ENCODE assay signal across 8 mouse cellular contexts in genomic region chr6:51208660-51209396, GRCm38 (mm10).
DNase-seq lines count a peak whose midpoint lies in the region; ATAC-seq lines count a peak whose summit lies in the region.

No protein-coding gene starts in this region.

- peaks cover 36% of the 10 kb centered on the region for H3K27me3 ChIP-seq in liver, embryonic 12.5 days (replicated peaks)
- H3K27me3 ChIP-seq in embryonic facial prominence, embryonic 14.5 days (replicated peaks; ENCODE audit: control insufficient read depth, insufficient read depth, low read length) = peaks cover 21% of the 10 kb centered on the region
- H3K27me3 ChIP-seq in hindbrain, embryonic 15.5 days = no peaks in the 10 kb centered on the region

- H3K4me3 ChIP-seq in liver, embryonic 12.5 days = no peak overlapping the region
- H3K4me3 ChIP-seq in embryonic facial prominence, embryonic 14.5 days (ENCODE audit: low read depth, low read length) = no peak overlapping the region
- no peak overlapping the region for H3K4me3 ChIP-seq in hindbrain, embryonic 15.5 days

- H3K36me3 ChIP-seq in liver, embryonic 12.5 days = no peaks in the 10 kb centered on the region
- H3K36me3 ChIP-seq in embryonic facial prominence, embryonic 14.5 days (ENCODE audit: control insufficient read depth, insufficient read depth, low read length) = no peaks in the 10 kb centered on the region
- H3K36me3 ChIP-seq in hindbrain, embryonic 15.5 days = no peaks in the 10 kb centered on the region

- H3K27ac ChIP-seq in liver, embryonic 12.5 days = no peak overlapping the region
- H3K27ac ChIP-seq in embryonic facial prominence, embryonic 14.5 days (replicated peaks; ENCODE audit: low read depth, low read length) = no peak overlapping the region
- H3K27ac ChIP-seq in hindbrain, embryonic 15.5 days (replicated peaks) = peak overlapping the region; percentile 67

- H3K9ac ChIP-seq in liver, embryonic 12.5 days = no peak overlapping the region
- no peak overlapping the region for H3K9ac ChIP-seq in embryonic facial prominence, embryonic 14.5 days (ENCODE audit: low read depth, low read length)
- no peak overlapping the region for H3K9ac ChIP-seq in hindbrain, embryonic 15.5 days

- no peaks in the 10 kb centered on the region for H3K9me3 ChIP-seq in liver, embryonic 12.5 days (replicated peaks)
- H3K9me3 ChIP-seq in embryonic facial prominence, embryonic 14.5 days (ENCODE audit: control insufficient read depth, low read length) = no peaks in the 10 kb centered on the region
- no peaks in the 10 kb centered on the region for H3K9me3 ChIP-seq in hindbrain, embryonic 15.5 days

- no peak for ATAC-seq in liver, embryonic 12.5 days
- no peak for ATAC-seq in embryonic facial prominence, embryonic 14.5 days (ENCODE audit: low read depth)
- ATAC-seq in hindbrain, embryonic 15.5 days (ENCODE audit: low FRiP score, low read depth) = peak; percentile 74

- 3% methylated on average over 6 of the region's 6 CpGs for WGBS in liver, embryonic 12.5 days (ENCODE audit: insufficient replicate concordance)
- WGBS in embryonic facial prominence, embryonic 14.5 days = 2% methylated on average over 6 of the region's 6 CpGs
- WGBS in hindbrain, embryonic 15.5 days = 1% methylated on average over 6 of the region's 6 CpGs

- peaks cover 9% of the 10 kb centered on the region for H3K4me1 ChIP-seq in liver, embryonic 12.5 days
- H3K4me1 ChIP-seq in embryonic facial prominence, embryonic 14.5 days (ENCODE audit: control insufficient read depth, insufficient read depth, low read length) = peaks cover 18% of the 10 kb centered on the region
- H3K4me1 ChIP-seq in hindbrain, embryonic 15.5 days (replicated peaks) = peaks cover 25% of the 10 kb centered on the region

- H3K4me2 ChIP-seq in liver, embryonic 12.5 days = no peak overlapping the region
- H3K4me2 ChIP-seq in embryonic facial prominence, embryonic 14.5 days (ENCODE audit: low read depth, low read length) = no peak overlapping the region
- H3K4me2 ChIP-seq in hindbrain, embryonic 15.5 days = no peak overlapping the region

- peak; percentile 31 for DNase-seq in liver
- DNase-seq in adrenal gland, postnatal 14 days = peak; percentile 73
- DNase-seq in embryonic facial prominence, embryonic 14.5 days (ENCODE audit: low spot score) = peak; percentile 85
- peak; percentile 53 to 81 for DNase-seq in layer of hippocampus, postnatal 14 days (ENCODE audit: low spot score in 2 of 2)
- DNase-seq in mesoderm, embryonic 11.5 days (ENCODE audit: low read depth, low spot score) = peak; percentile 94
- peak; percentile 67 for DNase-seq in telencephalon, adult 2 months (ENCODE audit: low read depth, low spot score)

Comparison
In these comparisons a context has a peak if more than half of its experiments do, and no peak if none do; other contexts are left out.
1. DNase-seq: peak in every context shown above with its lines; median percentile 94 in mesoderm, embryonic 11.5 days; 85 in embryonic facial prominence, embryonic 14.5 days; 73 in adrenal gland, postnatal 14 days; 67 in layer of hippocampus, postnatal 14 days; 67 in telencephalon, adult 2 months; 31 in liver.